Mouse (Mus musculus) ES-Bruce4 (cell line): ENCODE data around the gene Lyar. TPM values are rescaled to one million over a fixed set of nuclear protein-coding genes. Genes with fewer than 3 reads are reported as not detected.

Source experiments
- H3K27ac ChIP-seq: 2 replicates; pipeline ENCODE4 v1.5.1; 2012; ENCODE audit warnings: low read length, inconsistent platforms; ENCODE audit not compliant: insufficient read depth
- H3K27me3 ChIP-seq: 2 replicates; pipeline ENCODE4 v1.6.1; 2012; ENCODE audit warnings: mild to moderate bottlenecking, low read length, inconsistent platforms; ENCODE audit not compliant: control insufficient read depth, poor library complexity, insufficient read depth, severe bottlenecking
- H3K36me3 ChIP-seq: 2 replicates; pipeline ENCODE4 v1.6.1; 2012; ENCODE audit warnings: inconsistent platforms, mild to moderate bottlenecking, low read length, moderate library complexity; ENCODE audit not compliant: control insufficient read depth, poor library complexity, insufficient read depth, severe bottlenecking
- H3K4me1 ChIP-seq: one replicate; pipeline ENCODE4 v1.8.1; 2011; ENCODE audit warnings: low read length; ENCODE audit not compliant: control insufficient read depth, insufficient read depth
- H3K4me3 ChIP-seq: 2 replicates; pipeline ENCODE4 v1.5.1; 2011; ENCODE audit warnings: low read depth, mild to moderate bottlenecking, low read length
- H3K9ac ChIP-seq: 2 replicates; pipeline ENCODE4 v1.6.1; 2012; ENCODE audit warnings: low read depth, mild to moderate bottlenecking, inconsistent platforms; ENCODE audit not compliant: poor library complexity, severe bottlenecking
- H3K9me3 ChIP-seq: replicated peaks from 2 replicates; pipeline ENCODE4 v1.6.1; 2012; ENCODE audit warnings: mild to moderate bottlenecking, low read length, inconsistent platforms; ENCODE audit not compliant: control insufficient read depth, poor library complexity, insufficient read depth, severe bottlenecking
- CTCF ChIP-seq: IDR thresholded peaks from one replicate; pipeline ENCODE4 v1.8.1; 2011; ENCODE audit warnings: low read depth, low read length
- EP300 ChIP-seq: IDR thresholded peaks from 2 replicates; pipeline ENCODE4 v1.6.1; 2011; ENCODE audit warnings: low read depth, low read length; ENCODE audit not compliant: insufficient read depth
- POLR2A ChIP-seq: IDR thresholded peaks from one replicate; pipeline ENCODE4 v1.8.1; 2011; ENCODE audit warnings: low read length; ENCODE audit not compliant: insufficient read depth
- polyA plus RNA-seq: library from polyadenylated mRNA; stranded (reverse); fragments of >200 nt; gene quantifications from 2 replicates; pipeline ENCODE4 v1.2.4, GENCODE M21; 2011; ENCODE audit warnings: low read depth; ENCODE audit not compliant: missing spikeins, insufficient read depth, insufficient read length

Gene Lyar
- polyA plus RNA-seq, 1 experiment = 208 TPM

GRCm38 (mm10) chr5:38258034-38258772 lies 37.9 kb downstream of the Lyar start:
- Histone ChIP-seq H3K4me3 (no peak overlapping the region), H3K36me3 (no peaks in the 10 kb centered on the region), H3K27me3 (no peaks in the 10 kb centered on the region), H3K9me3 (no peaks in the 10 kb centered on the region), H3K9ac (no peak overlapping the region), H3K4me1 (no peaks in the 10 kb centered on the region), H3K27ac (no peak overlapping the region)
- TF ChIP-seq POLR2A (no peak), EP300 (no peak), CTCF (no peak)

- TF ChIP-seq CTCF (no peak), POLR2A (no peak)
- Histone ChIP-seq H3K27ac (no peak overlapping the region), H3K9me3 (no peaks in the 10 kb centered on the region), H3K27me3 (no peaks in the 10 kb centered on the region), H3K9ac (no peak overlapping the region), H3K36me3 (no peaks in the 10 kb centered on the region), H3K4me1 (no peaks in the 10 kb centered on the region), H3K4me3 (no peak overlapping the region)
Observed at GRCm38 (mm10) chr5:38258773-38259146, 38.5 kb downstream of the Lyar start.

- H3K27me3 ChIP-seq = no peaks in the 10 kb centered on the region
- peak overlapping the region; percentile 84 for H3K9ac ChIP-seq
Observed at GRCm38 (mm10) chr5:38259455-38260106, 39.3 kb downstream of the Lyar start.

GRCm38 (mm10) chr5:38260107-38260682 lies 39.9 kb downstream of the Lyar start, which contains the start of gene Tmem128:
Tmem128 (plus strand) TSS chr5:38260185.
- H3K4me3 ChIP-seq = peak within 1 kb of the TSS; percentile 77
- no peaks in the 10 kb centered on the region for H3K4me1 ChIP-seq
- TF ChIP-seq POLR2A (no peak), EP300 (0 out of 2 replicates have a peak, but pooled peaks have one; percentile 9)
- peak within 1 kb of the TSS; percentile 84 for H3K9ac ChIP-seq
- no peaks in the 10 kb centered on the region for H3K36me3 ChIP-seq
- H3K27ac ChIP-seq = no peak within 1 kb of the TSS
- H3K9me3 ChIP-seq = no peaks in the 10 kb centered on the region
- H3K27me3 ChIP-seq = no peaks in the 10 kb centered on the region

More at GRCm38 (mm10) chr5:38259455-38260106, 39.3 kb downstream of the Lyar start:
- Histone ChIP-seq H3K9me3 (no peaks in the 10 kb centered on the region), H3K27ac (no peak overlapping the region), H3K4me3 (peak overlapping the region; percentile 77), H3K36me3 (no peaks in the 10 kb centered on the region), H3K4me1 (no peaks in the 10 kb centered on the region)
- no peak for TF ChIP-seq EP300
- no peak for TF ChIP-seq CTCF
- no peak for TF ChIP-seq POLR2A

GRCm38 (mm10) chr5:38270942-38271341 lies 50.7 kb downstream of the Lyar start:
- H3K27me3 ChIP-seq = no peaks in the 10 kb centered on the region
- no peak overlapping the region for H3K4me3 ChIP-seq
- no peaks in the 10 kb centered on the region for H3K4me1 ChIP-seq
- H3K9me3 ChIP-seq = no peaks in the 10 kb centered on the region
- no peak overlapping the region for H3K9ac ChIP-seq
- no peak overlapping the region for H3K27ac ChIP-seq
- no peaks in the 10 kb centered on the region for H3K36me3 ChIP-seq
- TF ChIP-seq CTCF (no peak), POLR2A (no peak), EP300 (no peak)

GRCm38 (mm10) chr5:38273831-38274230 lies 53.6 kb downstream of the Lyar start:
- Histone ChIP-seq H3K4me1 (no peaks in the 10 kb centered on the region), H3K27ac (no peak overlapping the region), H3K27me3 (peaks cover 8% of the 10 kb centered on the region), H3K9ac (no peak overlapping the region), H3K4me3 (no peak overlapping the region), H3K9me3 (no peaks in the 10 kb centered on the region), H3K36me3 (no peaks in the 10 kb centered on the region)
- TF ChIP-seq EP300 (no peak), CTCF (no peak), POLR2A (no peak)
